Mouse (Mus musculus) frontal cortex, adult 2 months (tissue): ENCODE data around the gene Rbms2. TPM values are rescaled to one million over a fixed set of nuclear protein-coding genes. Genes with fewer than 3 reads are reported as not detected.
"Not testable (repeated sequence)": the region's sequence is repeated elsewhere in the genome, so short reads cannot be mapped to it uniquely, and the experiment has no call there.

Source experiments
- DNase-seq, 2 experiments: peaks; one replicate each; pipeline ENCODE4 v3.0.0; 2022; ENCODE audit warnings: low spot score in 1 of 2; ENCODE audit errors: extremely low spot score in 1 of 2
- polyA plus RNA-seq: library from polyadenylated mRNA; depleted of rRNA; stranded (reverse); fragments of >200 nt; gene quantifications from 2 replicates; pipeline ENCODE4 v1.2.3, GENCODE M21; 2012

Rbms2 gene
- polyA plus RNA-seq, 1 experiment: 20.1 TPM

DNA sequence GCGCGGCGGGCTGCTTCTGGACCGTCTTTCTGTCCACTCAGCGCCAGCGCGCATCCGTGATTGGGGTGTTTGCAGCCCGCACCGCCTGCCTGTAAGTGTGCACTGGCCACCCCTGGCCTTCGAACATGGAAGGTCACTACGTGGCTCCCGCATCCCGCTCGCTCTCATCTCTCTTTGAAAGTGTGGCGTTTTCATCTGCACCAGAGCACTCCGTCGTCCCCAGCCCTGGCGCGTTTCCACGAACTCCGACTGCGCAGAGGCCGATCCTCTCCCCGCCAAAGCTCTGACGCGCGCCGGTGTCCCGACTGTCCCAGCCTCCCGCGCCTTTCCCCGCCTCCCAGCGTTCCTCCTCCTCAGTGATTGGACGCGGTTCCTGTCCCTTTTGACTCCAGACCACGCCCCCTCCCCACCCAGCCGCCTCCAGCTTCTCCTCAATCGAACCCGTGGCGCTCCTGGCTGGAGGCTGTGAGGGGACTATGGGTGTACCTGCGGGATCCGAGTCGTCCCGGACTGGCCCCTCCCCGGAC lies 14.0 kb upstream of the Rbms2 start, which contains the start of gene Gls2:
Gls2 (plus strand) TSS at position 434 of the 527 bp plus-strand sequence.
- DNase-seq: peak; percentile 96 to 99

- no peak for DNase-seq
These were observed 13.0 kb upstream of the Rbms2 start for GRCm38 (mm10) chr10:128193113-128193512.

DNA sequence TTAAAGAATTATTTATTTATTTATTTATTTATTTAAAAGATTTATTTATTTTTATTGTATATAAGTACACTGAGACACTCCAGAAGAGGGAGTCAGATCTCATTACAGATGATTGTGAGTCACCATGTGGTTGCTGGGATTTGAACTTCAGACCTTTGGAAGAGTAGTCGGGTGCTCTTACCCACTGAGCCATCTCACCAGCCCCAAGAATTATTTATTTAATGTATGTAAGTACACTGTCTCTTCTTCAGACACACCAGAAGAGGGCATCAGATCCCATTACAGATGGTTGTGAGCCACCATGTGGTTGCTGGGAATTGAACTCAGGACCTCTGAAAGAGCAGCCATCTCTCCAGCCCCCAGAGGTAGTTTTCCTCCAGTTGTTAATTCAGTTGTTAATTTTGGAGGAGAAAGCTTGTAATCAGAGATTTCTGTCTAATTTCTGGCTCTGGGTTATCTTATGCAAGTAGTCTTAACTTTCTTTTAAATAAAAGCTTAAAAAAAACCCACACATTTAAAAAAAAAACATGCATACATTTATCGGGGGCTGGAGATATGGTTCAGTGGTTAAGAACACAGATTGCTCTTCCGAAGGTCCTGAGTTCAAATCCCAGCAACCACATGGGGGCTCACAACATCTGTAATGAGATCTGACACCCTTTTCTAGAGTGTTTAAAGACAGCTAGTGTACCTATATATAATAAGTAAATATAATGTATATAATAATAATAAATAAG lies 12.1 kb upstream of the Rbms2 start:
- DNase-seq: not testable (repeated sequence)

- no peak for DNase-seq
These were observed 11.4 kb upstream of the Rbms2 start for GRCm38 (mm10) chr10:128191472-128191871.

DNA sequence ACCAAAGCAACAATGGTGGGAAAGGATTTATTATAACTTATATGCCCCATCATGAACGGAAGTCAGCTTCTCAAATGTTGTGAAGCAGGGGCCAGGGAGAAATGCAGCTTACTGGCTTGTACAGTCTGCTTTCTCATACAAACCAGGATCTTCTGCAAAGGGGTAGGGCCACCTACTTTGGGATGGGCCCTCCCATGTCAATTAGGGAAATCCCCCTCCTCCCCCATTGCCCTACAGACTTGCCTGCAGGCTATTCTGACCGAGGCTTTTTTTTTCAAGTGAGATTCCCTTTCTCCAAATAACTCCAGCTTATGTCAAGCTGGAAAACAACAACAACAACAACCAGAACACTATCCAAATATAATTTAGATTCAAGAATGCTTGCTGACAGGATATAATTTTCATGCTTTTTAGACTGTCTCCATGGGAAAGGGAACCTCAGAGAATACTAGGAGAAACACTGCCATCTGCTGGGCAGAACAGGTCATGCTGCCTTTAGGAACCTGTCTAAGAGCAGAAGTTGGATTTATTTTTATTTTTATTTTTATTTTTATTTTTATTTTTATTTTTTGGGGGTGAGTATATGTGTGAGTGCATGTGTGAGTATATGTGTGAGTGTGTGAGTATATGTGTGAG lies 8.3 kb upstream of the Rbms2 start:
- peak; percentile 48 to 93 for DNase-seq

GRCm38 (mm10) chr10:128187181-128187605 lies 7.1 kb upstream of the Rbms2 start:
- DNase-seq: no peak

GRCm38 (mm10) chr10:128185959-128186358 lies 5.9 kb upstream of the Rbms2 start:
- peak in 1 of 2 experiments; percentile 86 for DNase-seq

DNA sequence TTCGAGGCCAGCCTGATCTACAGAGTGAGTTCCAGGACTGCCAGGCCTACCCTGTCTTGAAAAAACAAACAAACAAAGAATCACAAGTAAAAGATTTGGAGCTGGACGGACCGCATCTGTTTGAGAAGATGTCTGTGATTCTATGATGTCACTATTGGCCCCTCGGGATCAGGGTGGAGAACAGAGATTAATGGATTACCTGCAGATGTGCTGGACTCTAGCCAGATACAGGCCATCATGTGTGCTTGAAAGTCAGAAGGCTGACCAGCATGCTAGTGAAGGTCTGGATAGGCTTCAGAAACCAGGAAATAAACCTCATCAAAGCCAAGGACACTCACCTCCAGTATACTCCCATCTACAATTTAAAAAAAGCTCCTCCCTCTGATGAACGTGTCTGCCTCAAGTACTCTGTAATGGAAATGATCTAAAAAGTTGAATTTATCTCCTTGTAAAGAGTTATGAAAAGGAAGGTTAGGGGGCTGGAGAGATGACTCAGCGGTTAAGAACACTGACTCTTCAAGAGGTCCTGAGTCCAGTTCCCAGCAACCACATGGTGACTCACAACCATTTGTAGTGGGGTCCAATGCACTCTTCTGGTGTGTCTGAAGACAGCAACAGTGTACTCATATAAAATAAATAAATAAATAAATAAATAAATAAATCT lies 5.3 kb upstream of the Rbms2 start:
- no peak for DNase-seq

DNA sequence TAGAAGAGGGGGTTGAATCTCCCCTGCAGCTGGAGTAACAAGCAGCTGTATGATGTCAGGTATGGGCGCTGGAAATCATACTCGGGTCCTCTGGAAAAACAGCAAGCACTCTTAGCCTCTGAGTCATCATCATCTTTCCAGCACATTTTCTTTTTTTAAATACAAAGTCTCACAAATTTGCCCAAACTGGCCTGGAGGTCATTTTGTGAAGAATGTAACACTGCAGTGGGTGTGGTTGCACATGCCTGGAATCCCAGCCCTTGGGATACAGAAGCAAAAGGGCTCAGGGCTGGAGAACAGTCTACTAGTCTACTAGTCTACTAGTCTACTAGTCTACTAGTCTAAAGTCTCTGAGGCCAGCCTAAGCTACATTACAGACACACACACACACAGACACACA lies 4.2 kb upstream of the Rbms2 start:
- DNase-seq: no peak

DNA sequence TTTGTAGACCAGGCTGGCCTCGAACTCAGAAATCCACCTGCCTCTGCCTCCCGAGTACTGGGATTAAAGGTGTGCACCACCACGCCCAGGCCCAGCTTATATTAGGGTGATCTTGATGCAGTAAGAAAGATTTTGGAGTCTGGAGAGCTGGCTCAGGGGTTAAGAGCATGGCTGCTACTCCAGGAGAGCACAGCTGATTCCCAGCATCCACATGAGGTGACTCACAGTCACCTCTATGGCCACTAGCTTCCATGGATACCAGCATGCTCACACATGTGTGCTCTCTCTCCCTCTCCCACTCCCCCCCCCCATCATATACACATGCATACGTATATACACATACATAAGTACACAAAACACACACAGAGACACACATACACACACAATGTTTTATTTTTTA lies 2.8 kb downstream of the Rbms2 start:
- no peak for DNase-seq

DNA sequence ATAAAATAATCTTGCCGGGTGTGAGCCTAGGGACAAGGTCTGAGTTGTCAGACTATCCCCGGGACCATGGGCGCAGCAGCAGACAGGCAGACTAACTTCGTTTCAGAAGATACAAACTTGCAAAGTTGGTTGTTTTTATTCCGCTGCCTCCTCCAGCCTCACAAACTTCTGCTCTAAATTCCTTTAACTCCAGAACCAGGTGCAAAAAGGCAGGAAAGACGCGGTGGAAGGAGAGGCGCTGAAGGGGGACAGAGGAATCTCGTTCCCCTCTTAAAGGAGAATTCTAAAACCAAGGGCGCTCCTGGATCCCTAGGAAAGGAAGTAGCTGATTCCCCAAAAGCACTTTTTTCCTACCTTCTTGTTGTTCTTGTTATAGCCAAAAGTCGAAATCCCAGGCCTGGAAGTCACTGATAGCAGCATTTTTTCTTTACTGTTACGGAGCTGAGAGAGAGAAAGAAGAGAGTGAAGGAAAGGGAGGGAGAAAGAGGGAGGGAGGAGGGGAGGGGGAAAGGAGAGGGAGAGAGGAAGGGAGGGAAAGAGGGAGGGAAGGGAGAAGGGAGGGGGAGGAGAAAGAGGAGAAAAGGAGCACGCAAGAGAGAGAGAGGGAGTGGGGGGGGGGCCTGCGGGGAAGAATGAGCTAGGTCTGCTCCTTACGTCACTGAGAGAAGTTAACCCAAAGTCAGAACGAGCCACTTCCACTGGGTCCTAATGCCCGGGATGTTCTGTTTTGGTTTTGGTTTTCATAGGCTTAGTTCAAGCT lies 3.9 kb downstream of the Rbms2 start:
- peak; percentile 38 to 71 for DNase-seq

DNA sequence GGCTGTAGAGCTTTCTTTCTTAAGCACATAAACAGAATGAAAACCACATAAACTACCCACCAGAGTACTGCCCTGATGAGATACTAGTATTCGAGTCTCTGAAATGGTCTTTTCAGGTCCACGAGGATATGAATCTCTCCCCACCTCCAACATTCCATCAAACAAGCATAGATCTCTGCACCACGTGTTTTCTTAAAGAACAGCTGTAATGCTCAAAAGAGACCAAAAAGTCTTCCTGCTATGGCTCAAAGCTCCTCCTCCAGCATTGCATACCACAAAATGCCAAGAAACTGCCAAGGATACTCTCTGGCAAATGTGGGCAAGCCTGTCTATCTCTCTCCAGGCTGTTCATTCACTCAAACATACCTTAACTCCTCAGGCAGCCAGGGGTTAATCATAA lies 4.8 kb downstream of the Rbms2 start:
- no peak for DNase-seq

DNA sequence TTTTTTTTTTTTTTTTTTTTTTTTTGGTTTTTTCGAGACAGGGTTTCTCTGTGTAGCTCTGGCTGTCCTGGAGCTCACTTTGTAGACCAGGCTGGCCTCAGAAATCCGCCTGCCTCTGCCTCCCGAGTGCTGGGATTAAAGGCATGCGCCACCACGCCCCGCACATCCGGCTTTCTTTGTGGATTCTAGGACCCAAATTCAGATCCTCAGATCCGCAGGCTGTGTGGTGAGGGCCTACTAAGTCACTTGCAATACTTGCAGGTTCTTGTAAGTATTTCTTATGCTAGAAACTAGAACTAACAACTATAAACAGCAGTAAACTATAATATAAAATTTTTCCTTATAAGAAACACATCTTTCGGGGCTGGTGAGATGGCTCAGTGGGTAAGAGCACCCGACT lies 8.7 kb downstream of the Rbms2 start:
- DNase-seq: not testable (repeated sequence)

- DNase-seq: no peak
These were observed 13.0 kb downstream of the Rbms2 start for GRCm38 (mm10) chr10:128167091-128167490.

GRCm38 (mm10) chr10:128165726-128166125 lies 14.4 kb downstream of the Rbms2 start:
- DNase-seq: not testable (repeated sequence)

GRCm38 (mm10) chr10:128153978-128154377 lies 26.1 kb downstream of the Rbms2 start:
- DNase-seq: no peak

DNA sequence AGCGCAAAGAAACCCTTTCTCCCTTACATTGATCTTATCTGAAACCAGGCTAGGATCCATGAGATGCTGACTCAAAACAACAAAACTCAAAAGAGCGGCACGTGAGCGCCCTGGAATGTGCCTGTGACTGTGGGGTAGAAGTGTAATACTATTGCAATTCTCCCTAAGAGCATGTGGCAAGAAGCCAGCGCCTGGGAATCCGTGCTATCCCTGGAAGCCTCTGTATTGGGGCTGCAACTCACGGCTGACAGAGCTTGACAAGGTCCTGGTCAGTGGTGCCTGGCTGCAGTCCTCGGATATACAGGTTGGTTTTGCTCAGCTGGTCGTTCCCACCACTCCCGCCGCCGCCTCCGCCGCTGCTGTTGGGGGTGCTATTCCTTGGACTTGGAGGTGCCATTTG lies 29.2 kb downstream of the Rbms2 start:
- DNase-seq: no peak

GRCm38 (mm10) chr10:128149592-128149991 lies 30.5 kb downstream of the Rbms2 start:
- no peak for DNase-seq

DNA sequence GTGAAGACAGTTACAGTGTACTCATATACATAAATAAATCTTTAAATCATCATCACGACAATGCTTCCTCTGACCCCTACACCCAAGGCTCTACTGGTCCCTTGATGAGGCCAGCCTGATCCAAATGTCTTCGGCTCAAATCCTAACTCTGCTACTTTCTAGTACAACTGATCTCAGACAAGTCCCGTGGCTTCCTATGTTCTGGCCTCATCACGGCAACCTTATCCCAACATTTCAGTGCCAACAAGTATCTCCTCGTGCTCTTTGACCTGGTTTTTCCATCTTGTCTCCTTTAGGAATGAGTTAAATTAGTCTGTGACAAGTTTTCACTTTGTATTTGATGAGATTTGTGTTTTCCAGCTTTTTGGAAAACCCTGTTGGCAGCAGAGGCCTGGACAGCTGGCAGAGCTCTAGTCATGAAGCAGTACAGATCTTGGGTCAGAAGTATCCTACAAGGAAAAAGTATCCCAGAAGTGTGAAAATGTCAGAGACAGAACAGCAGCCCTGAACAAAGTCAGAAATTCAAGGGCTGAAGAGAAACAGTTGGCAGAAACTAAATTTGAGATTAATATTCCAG lies 31.2 kb downstream of the Rbms2 start:
- DNase-seq: no peak

GRCm38 (mm10) chr10:128144961-128145360 lies 35.1 kb downstream of the Rbms2 start:
- DNase-seq: no peak
